Mouse (Mus musculus) kidney, embryonic 16.5 days (tissue): ENCODE results near the gene 4931409K22Rik. TPM values are rescaled to one million over a fixed set of nuclear protein-coding genes. Genes with fewer than 3 reads are reported as not detected.

ENCODE experiments used
- ATAC-seq: fragments of 200-750 bp; cut with Nextera tagmentation; 2 replicates; pipeline ENCODE4 v1.8.0; 2017; ENCODE audit warnings: moderate TSS enrichment; ENCODE audit not compliant: low FRiP score, low TSS enrichment
- H3K27ac ChIP-seq: fragments of 300-500 bp; sonication (generic); 2 replicates; pipeline ENCODE4 v1.5.1; 2014; ENCODE audit warnings: low read length
- H3K27me3 ChIP-seq: fragments of 300-500 bp; sonication (generic); 2 replicates; pipeline ENCODE4 v1.6.1; 2014; ENCODE audit warnings: low read length, control low read depth, mixed read lengths; ENCODE audit not compliant: insufficient read depth
- H3K36me3 ChIP-seq: fragments of 300-500 bp; sonication (generic); 2 replicates; pipeline ENCODE4 v1.6.1; 2014; ENCODE audit warnings: low read length, control low read depth, mixed read lengths; ENCODE audit not compliant: insufficient read depth
- H3K4me1 ChIP-seq: fragments of 300-500 bp; sonication (generic); 2 replicates; pipeline ENCODE4 v1.6.1; 2014; ENCODE audit warnings: low read length, control low read depth, mixed read lengths; ENCODE audit not compliant: insufficient read depth
- H3K4me2 ChIP-seq: fragments of 300-500 bp; sonication (generic); replicated peaks from 2 replicates; pipeline ENCODE4 v1.6.1; 2014; ENCODE audit warnings: low read depth, low read length
- H3K4me3 ChIP-seq: fragments of 300-500 bp; sonication (generic); 2 replicates; pipeline ENCODE4 v1.5.1; 2014; ENCODE audit warnings: mild to moderate bottlenecking, low read length
- H3K9ac ChIP-seq: fragments of 300-500 bp; sonication (generic); replicated peaks from 2 replicates; pipeline ENCODE4 v1.6.1; 2014; ENCODE audit warnings: low read length
- H3K9me3 ChIP-seq: fragments of 300-500 bp; sonication (generic); 2 replicates; pipeline ENCODE4 v1.6.1; 2016; ENCODE audit warnings: low read length, control low read depth
- WGBS: fragments of 180-500 bp; shearing (Covaris S2); extraction: QIAGEN DNeasy Blood & Tissue Kit; methylation state at CpG from one replicate; pipeline ENCODE4 v1.1.7; 2014; 5-methylcytosine and 5-hydroxymethylcytosine counted together
- polyA plus RNA-seq: library from polyadenylated mRNA; unstranded; fragments of >200 nt; fragmentation: Nextera tagmentation; extraction: Ambion mirVana; gene quantifications from 2 replicates; pipeline ENCODE4 v1.2.1, GENCODE M21; 2015

4931409K22Rik gene
- polyA plus RNA-seq, 1 experiment from 2014 or later: 0.16 TPM

GRCm38 (mm10) chr5:24542643-24543042 lies 14.0 kb downstream of the 4931409K22Rik start:
- H3K4me1 ChIP-seq: peaks cover 17% of the 10 kb centered on the region
- no peak overlapping the region for H3K27ac ChIP-seq
- H3K4me3 ChIP-seq: no peak overlapping the region
- ATAC-seq: no peak
- no peaks in the 10 kb centered on the region for H3K9me3 ChIP-seq
- H3K9ac ChIP-seq: no peak overlapping the region
- no peak overlapping the region for H3K4me2 ChIP-seq
- WGBS: 78% methylated on average over 7 of the region's 7 CpGs
- H3K36me3 ChIP-seq: no peaks in the 10 kb centered on the region
- peaks cover 5% of the 10 kb centered on the region; the same call in 1 of the 2 replicates for H3K27me3 ChIP-seq

- no peak overlapping the region for H3K4me3 ChIP-seq
- WGBS: 15% methylated on average over 6 of the region's 6 CpGs
- no peaks in the 10 kb centered on the region for H3K9me3 ChIP-seq
- H3K36me3 ChIP-seq: no peaks in the 10 kb centered on the region
- peaks cover 5% of the 10 kb centered on the region; the same call in 1 of the 2 replicates for H3K27me3 ChIP-seq
- H3K27ac ChIP-seq: no peak overlapping the region
- ATAC-seq: peak; percentile 29; the same call in 1 of the 2 replicates
- no peak overlapping the region for H3K9ac ChIP-seq
- H3K4me1 ChIP-seq: peaks cover 17% of the 10 kb centered on the region
- H3K4me2 ChIP-seq: peak overlapping the region; percentile 51
Observed at GRCm38 (mm10) chr5:24541144-24541569, 15.5 kb downstream of the 4931409K22Rik start.

GRCm38 (mm10) chr5:24540387-24541143 lies 16.0 kb downstream of the 4931409K22Rik start, which contains the start of gene Asb10:
Asb10 (minus strand) TSS chr5:24540978.
- H3K36me3 ChIP-seq: no peaks in the 10 kb centered on the region
- ATAC-seq: peak; percentile 79
- peak within 1 kb of the TSS; percentile 46 for H3K27ac ChIP-seq
- 15% methylated on average over 14 of the region's 14 CpGs for WGBS
- H3K27me3 ChIP-seq: peaks cover 5% of the 10 kb centered on the region; the same call in 1 of the 2 replicates
- H3K4me1 ChIP-seq: peaks cover 17% of the 10 kb centered on the region
- no peaks in the 10 kb centered on the region for H3K9me3 ChIP-seq
- peak within 1 kb of the TSS; percentile 51 for H3K4me2 ChIP-seq
- H3K9ac ChIP-seq: peak within 1 kb of the TSS; percentile 1; the same call in 1 of the 2 replicates
- peak within 1 kb of the TSS; percentile 26 for H3K4me3 ChIP-seq

- H3K4me3 ChIP-seq: no peak overlapping the region
- peaks cover 17% of the 10 kb centered on the region for H3K4me1 ChIP-seq
- no peak overlapping the region for H3K27ac ChIP-seq
- H3K9me3 ChIP-seq: no peaks in the 10 kb centered on the region
- H3K9ac ChIP-seq: no peak overlapping the region
- H3K27me3 ChIP-seq: peaks cover 5% of the 10 kb centered on the region; the same call in 1 of the 2 replicates
- 72% methylated on average over 22 of the region's 22 CpGs for WGBS
- peak overlapping the region; percentile 51; the same call in 1 of the 2 replicates for H3K4me2 ChIP-seq
- ATAC-seq: no peak
- no peaks in the 10 kb centered on the region for H3K36me3 ChIP-seq
Observed at GRCm38 (mm10) chr5:24539571-24540296, 16.9 kb downstream of the 4931409K22Rik start.

- Histone ChIP-seq H3K4me1 (peaks cover 17% of the 10 kb centered on the region), H3K36me3 (no peaks in the 10 kb centered on the region), H3K9ac (no peak overlapping the region), H3K4me2 (no peak overlapping the region), H3K9me3 (no peaks in the 10 kb centered on the region), H3K27me3 (peaks cover 7% of the 10 kb centered on the region; the same call in 1 of the 2 replicates), H3K27ac (no peak overlapping the region), H3K4me3 (no peak overlapping the region)
- ATAC-seq: no peak
- WGBS: 61% methylated on average over 16 of the region's 16 CpGs
Observed at GRCm38 (mm10) chr5:24537618-24538017, 19.0 kb downstream of the 4931409K22Rik start.

DNA sequence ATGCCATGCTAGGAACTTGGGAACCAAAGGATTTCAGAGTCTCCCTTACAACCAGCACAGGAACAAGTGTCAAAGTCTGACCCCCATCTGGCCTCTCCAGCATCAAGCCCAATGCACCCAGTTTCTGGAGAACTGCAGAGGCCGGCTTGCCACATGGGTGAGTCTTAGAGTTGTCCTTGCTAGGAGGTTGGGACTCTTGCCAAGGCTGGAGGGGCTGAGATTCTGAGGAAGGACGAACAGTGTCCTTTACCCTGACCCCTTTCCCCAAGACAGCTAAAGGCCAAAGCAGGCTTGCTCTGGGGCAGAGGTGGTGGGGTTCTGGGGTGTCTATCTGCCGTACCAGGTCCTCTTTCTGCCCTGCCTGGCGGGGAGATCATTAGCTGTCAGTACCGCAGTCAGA lies 20.1 kb downstream of the 4931409K22Rik start:
- Histone ChIP-seq H3K27me3 (peaks cover 14% of the 10 kb centered on the region), H3K4me1 (peaks cover 17% of the 10 kb centered on the region), H3K9ac (no peak overlapping the region), H3K27ac (no peak overlapping the region), H3K36me3 (no peaks in the 10 kb centered on the region), H3K9me3 (no peaks in the 10 kb centered on the region), H3K4me3 (no peak overlapping the region), H3K4me2 (no peak overlapping the region)
- 80% methylated on average over 5 of the region's 5 CpGs for WGBS
- ATAC-seq: no peak

- Histone ChIP-seq H3K4me3 (no peak overlapping the region), H3K36me3 (no peaks in the 10 kb centered on the region), H3K4me1 (peaks cover 9% of the 10 kb centered on the region), H3K4me2 (no peak overlapping the region), H3K9me3 (no peaks in the 10 kb centered on the region), H3K27me3 (peaks cover 22% of the 10 kb centered on the region), H3K9ac (no peak overlapping the region), H3K27ac (no peak overlapping the region)
- ATAC-seq: no peak
- 86% methylated on average over 3 of the region's 3 CpGs for WGBS
Observed at GRCm38 (mm10) chr5:24535731-24536130, 20.9 kb downstream of the 4931409K22Rik start.

- peaks cover 24% of the 10 kb centered on the region for H3K27me3 ChIP-seq
- WGBS: 52% methylated on average over 5 of the region's 5 CpGs
- no peak for ATAC-seq
Observed at GRCm38 (mm10) chr5:24534292-24534691, 22.3 kb downstream of the 4931409K22Rik start.

DNA sequence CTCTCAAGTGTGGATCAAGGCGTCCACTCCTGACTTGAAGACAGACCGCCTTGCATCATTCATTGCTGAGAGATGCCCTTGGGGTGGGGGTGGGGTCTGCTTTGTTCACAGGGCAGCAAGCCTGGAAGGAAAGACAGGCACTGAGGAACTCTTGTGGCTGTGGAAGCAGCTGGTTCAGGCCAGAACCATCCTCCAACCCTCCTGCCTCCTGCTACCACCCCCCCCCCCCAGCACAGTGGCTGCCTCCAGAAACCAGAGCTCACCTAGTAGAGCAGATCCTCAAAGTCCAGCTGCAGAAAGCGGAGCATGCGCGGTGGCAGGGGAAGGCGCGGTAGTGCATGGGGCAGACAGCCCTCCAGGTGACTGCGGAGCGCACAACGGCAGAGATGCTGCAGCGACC lies 23.2 kb downstream of the 4931409K22Rik start:
- WGBS: 46% methylated on average over 11 of the region's 11 CpGs
- Histone ChIP-seq H3K9ac (no peak overlapping the region), H3K4me3 (no peak overlapping the region), H3K36me3 (no peaks in the 10 kb centered on the region), H3K9me3 (no peaks in the 10 kb centered on the region), H3K4me1 (no peaks in the 10 kb centered on the region), H3K27ac (no peak overlapping the region), H3K27me3 (peaks cover 33% of the 10 kb centered on the region), H3K4me2 (no peak overlapping the region)
- no peak for ATAC-seq

More at GRCm38 (mm10) chr5:24534292-24534691, 22.3 kb downstream of the 4931409K22Rik start:
- no peak overlapping the region for H3K4me3 ChIP-seq
- H3K4me2 ChIP-seq: no peak overlapping the region
- no peaks in the 10 kb centered on the region for H3K4me1 ChIP-seq
- H3K36me3 ChIP-seq: no peaks in the 10 kb centered on the region
- no peak overlapping the region for H3K27ac ChIP-seq
- no peak overlapping the region for H3K9ac ChIP-seq
- no peaks in the 10 kb centered on the region for H3K9me3 ChIP-seq
